Mouse (Mus musculus) hindbrain, embryonic 14.5 days (tissue): ENCODE data around the gene Dock10. TPM values are rescaled to one million over a fixed set of nuclear protein-coding genes. Genes with fewer than 3 reads are reported as not detected.

Source experiments
- ATAC-seq: fragments of 200-750 bp; cut with Nextera tagmentation; 2 replicates; pipeline ENCODE4 v1.8.0; 2017; ENCODE audit warnings: moderate number of reproducible peaks, mild to moderate bottlenecking, moderate TSS enrichment, moderate library complexity; ENCODE audit not compliant: low FRiP score
- DNase-seq: peaks from one replicate; pipeline ENCODE4 v3.0.0-alpha.2; 2015; ENCODE audit warnings: low spot score
- H3K27ac ChIP-seq: fragments of 300-500 bp; sonication (generic); 2 replicates; pipeline ENCODE4 v1.5.1; 2014; ENCODE audit warnings: mild to moderate bottlenecking, moderate library complexity
- H3K27me3 ChIP-seq: fragments of 300-500 bp; sonication (generic); 2 replicates; pipeline ENCODE4 v1.6.1; 2014; ENCODE audit warnings: mild to moderate bottlenecking, low read length, mixed read lengths; ENCODE audit not compliant: control insufficient read depth, insufficient read depth
- H3K36me3 ChIP-seq: fragments of 300-500 bp; sonication (generic); replicated peaks from 2 replicates; pipeline ENCODE4 v1.6.1; 2014; ENCODE audit not compliant: control insufficient read depth, insufficient read depth
- H3K4me1 ChIP-seq: fragments of 300-500 bp; sonication (generic); replicated peaks from 2 replicates; pipeline ENCODE4 v1.6.1; 2014; ENCODE audit warnings: antibody characterized with exemption, low read length, mixed read lengths; ENCODE audit not compliant: control insufficient read depth, insufficient read depth
- H3K4me2 ChIP-seq: fragments of 300-500 bp; sonication (generic); replicated peaks from 2 replicates; pipeline ENCODE4 v1.6.1; 2014; ENCODE audit warnings: mild to moderate bottlenecking, moderate library complexity
- H3K4me3 ChIP-seq: fragments of 300-500 bp; sonication (generic); replicated peaks from 2 replicates; pipeline ENCODE4 v1.5.1; 2014; ENCODE audit warnings: mild to moderate bottlenecking, low read length
- H3K9ac ChIP-seq: fragments of 300-500 bp; sonication (generic); 2 replicates; pipeline ENCODE4 v1.6.1; 2014
- H3K9me3 ChIP-seq: fragments of 300-500 bp; sonication (generic); 2 replicates; pipeline ENCODE4 v1.6.1; 2016; ENCODE audit warnings: low read length; ENCODE audit not compliant: control insufficient read depth
- WGBS: fragments of 180-500 bp; shearing (Covaris S2); extraction: QIAGEN DNeasy Blood & Tissue Kit; methylation state at CpG from one replicate; pipeline ENCODE4 v1.1.7; 2014; 5-methylcytosine and 5-hydroxymethylcytosine counted together
- polyA plus RNA-seq: library from polyadenylated mRNA; unstranded; fragments of >200 nt; fragmentation: Nextera tagmentation; extraction: Ambion mirVana; gene quantifications from 2 replicates; pipeline ENCODE4 v1.2.1, GENCODE M21; 2014

Dock10 gene
- polyA plus RNA-seq, 1 experiment from 2014 or later, result 6.1 TPM

GRCm38 (mm10) chr1:80633536-80633935 is 124.8 kb downstream of the Dock10 start:
- H3K4me1 ChIP-seq, result peaks cover 14% of the 10 kb centered on the region
- ATAC-seq (no peak), DNase-seq (no peak)
- no peak overlapping the region for H3K9ac ChIP-seq
- H3K36me3 ChIP-seq, result no peaks in the 10 kb centered on the region
- H3K9me3 ChIP-seq, result no peaks in the 10 kb centered on the region
- H3K27ac ChIP-seq, result no peak overlapping the region
- H3K27me3 ChIP-seq, result no peaks in the 10 kb centered on the region
- WGBS, result 91% methylated on average over 4 of the region's 4 CpGs
- no peak overlapping the region for H3K4me3 ChIP-seq
- H3K4me2 ChIP-seq, result no peak overlapping the region

DNA sequence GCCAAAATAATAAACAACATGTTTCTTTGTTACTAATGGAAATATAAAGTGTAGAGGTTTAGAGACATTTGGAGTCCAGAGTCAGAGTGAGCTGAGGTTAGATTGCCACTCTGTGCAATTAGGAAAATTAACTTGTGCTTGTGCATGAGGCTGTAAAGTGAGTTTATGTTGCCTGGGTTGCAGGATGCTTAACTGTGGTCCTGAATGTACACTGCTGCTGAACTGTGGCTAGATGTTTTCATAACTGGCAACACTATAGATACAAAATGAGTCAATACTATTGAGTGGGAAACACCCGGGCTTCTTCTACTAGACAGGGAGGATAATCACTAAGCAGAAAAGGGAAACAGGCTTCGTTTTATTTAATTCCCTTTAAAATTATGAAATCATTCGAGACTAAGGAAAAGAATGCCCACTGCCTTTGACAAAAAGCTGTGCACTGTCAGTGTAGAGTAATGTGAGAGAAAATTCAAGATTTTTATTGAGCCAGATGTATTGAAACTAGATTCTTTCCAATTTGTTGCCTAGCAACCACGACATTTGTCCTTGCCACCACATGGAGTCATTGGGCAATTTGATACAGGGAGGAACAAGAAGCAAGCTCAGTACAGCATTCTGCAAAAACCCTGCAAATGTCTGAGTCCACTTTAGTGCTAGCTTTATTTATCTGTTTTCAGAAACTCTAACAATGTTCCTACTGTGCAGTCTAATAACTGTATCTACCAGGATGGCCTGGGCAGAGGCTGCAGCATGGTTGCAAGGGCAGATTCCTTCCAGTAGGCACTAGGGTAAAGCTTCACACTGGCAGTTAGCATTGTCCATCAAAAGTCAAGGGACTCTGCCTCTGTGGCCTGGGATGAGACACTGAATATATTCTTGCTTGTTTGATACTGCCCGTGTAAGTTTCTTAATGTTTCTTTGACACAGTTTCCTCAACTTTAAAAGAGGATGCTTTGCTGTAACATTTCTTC is 127.9 kb downstream of the Dock10 start:
- DNase-seq (peak; percentile 68), ATAC-seq (peak; percentile 66; the same call in 1 of the 2 replicates)
- Histone ChIP-seq H3K4me1 (peaks cover 14% of the 10 kb centered on the region), H3K36me3 (no peaks in the 10 kb centered on the region), H3K4me2 (no peak overlapping the region), H3K4me3 (no peak overlapping the region), H3K9me3 (no peaks in the 10 kb centered on the region), H3K9ac (no peak overlapping the region), H3K27me3 (no peaks in the 10 kb centered on the region), H3K27ac (peak overlapping the region; percentile 73)
- 32% methylated on average over 5 of the region's 5 CpGs for WGBS

DNA sequence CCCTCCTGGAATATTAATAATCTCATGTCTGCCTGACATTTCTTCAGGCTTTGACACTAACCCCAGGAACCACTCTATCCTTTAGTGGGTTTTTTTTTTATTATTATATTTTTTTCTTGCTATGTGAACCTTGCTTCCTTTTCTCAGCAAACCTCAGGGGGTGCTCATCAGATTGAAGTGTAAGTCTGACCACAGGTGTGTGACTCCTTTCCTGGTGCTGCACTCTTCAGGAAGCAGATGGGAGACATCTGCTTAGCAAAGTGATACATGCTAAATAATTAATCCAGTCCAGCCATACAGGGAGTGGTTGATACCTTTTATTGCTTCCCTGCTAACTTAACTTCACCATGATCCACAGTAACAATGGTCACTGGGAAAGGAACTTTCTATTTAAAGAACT is 130.3 kb downstream of the Dock10 start:
- H3K27me3 ChIP-seq, result no peaks in the 10 kb centered on the region
- H3K9ac ChIP-seq, result no peak overlapping the region
- H3K27ac ChIP-seq, result no peak overlapping the region
- ATAC-seq (no peak), DNase-seq (no peak)
- H3K4me2 ChIP-seq, result no peak overlapping the region
- H3K4me3 ChIP-seq, result no peak overlapping the region
- no peaks in the 10 kb centered on the region for H3K36me3 ChIP-seq
- peaks cover 14% of the 10 kb centered on the region for H3K4me1 ChIP-seq
- H3K9me3 ChIP-seq, result no peaks in the 10 kb centered on the region

- no peak overlapping the region for H3K4me2 ChIP-seq
- peaks cover 14% of the 10 kb centered on the region for H3K4me1 ChIP-seq
- H3K4me3 ChIP-seq, result no peak overlapping the region
- no peak overlapping the region for H3K27ac ChIP-seq
- WGBS, result 95% methylated on average over 4 of the region's 4 CpGs
- no peaks in the 10 kb centered on the region for H3K9me3 ChIP-seq
- H3K36me3 ChIP-seq, result no peaks in the 10 kb centered on the region
- H3K9ac ChIP-seq, result no peak overlapping the region
- no peaks in the 10 kb centered on the region for H3K27me3 ChIP-seq
- ATAC-seq (no peak), DNase-seq (no peak)
Measured at GRCm38 (mm10) chr1:80626800-80627199, 131.5 kb downstream of the Dock10 start.

DNA sequence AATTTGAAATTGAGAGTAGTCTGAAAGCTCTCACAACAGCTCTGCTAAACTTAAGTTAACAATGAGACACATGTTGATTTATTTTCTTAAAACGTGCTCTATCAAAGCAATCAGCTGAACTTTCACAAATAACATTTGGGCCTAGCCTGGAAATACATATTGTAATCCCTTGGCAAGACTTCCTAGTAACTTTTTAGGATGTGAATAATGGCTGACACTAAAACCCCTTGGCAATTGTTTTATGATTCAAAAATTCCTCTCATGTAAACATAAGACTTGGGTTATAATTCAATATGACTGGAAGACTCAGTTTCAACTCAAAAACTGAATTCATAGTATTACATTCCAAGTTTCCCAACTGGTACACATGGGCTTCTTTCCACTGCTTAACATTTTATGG is 133.0 kb downstream of the Dock10 start:
- H3K27ac ChIP-seq, result no peak overlapping the region
- no peaks in the 10 kb centered on the region for H3K9me3 ChIP-seq
- H3K4me2 ChIP-seq, result no peak overlapping the region
- no peak overlapping the region for H3K9ac ChIP-seq
- peaks cover 8% of the 10 kb centered on the region; the same call in 1 of the 2 replicates for H3K4me1 ChIP-seq
- no peak overlapping the region for H3K4me3 ChIP-seq
- H3K36me3 ChIP-seq, result no peaks in the 10 kb centered on the region
- DNase-seq, result no peak
- no peaks in the 10 kb centered on the region for H3K27me3 ChIP-seq
- no peak for ATAC-seq
- WGBS, result 71% methylated on average over 1 of the region's 1 CpGs

GRCm38 (mm10) chr1:80624552-80624951 is 133.8 kb downstream of the Dock10 start:
- no peaks in the 10 kb centered on the region for H3K4me1 ChIP-seq
- H3K4me3 ChIP-seq, result no peak overlapping the region
- H3K4me2 ChIP-seq, result no peak overlapping the region
- H3K9ac ChIP-seq, result no peak overlapping the region
- ATAC-seq (no peak), DNase-seq (no peak)
- H3K27me3 ChIP-seq, result no peaks in the 10 kb centered on the region
- no peaks in the 10 kb centered on the region for H3K9me3 ChIP-seq
- H3K36me3 ChIP-seq, result no peaks in the 10 kb centered on the region
- no peak overlapping the region for H3K27ac ChIP-seq
- 52% methylated on average over 4 of the region's 4 CpGs for WGBS

- Histone ChIP-seq H3K9ac (no peak overlapping the region), H3K27me3 (no peaks in the 10 kb centered on the region), H3K4me3 (no peak overlapping the region), H3K4me2 (no peak overlapping the region), H3K4me1 (no peaks in the 10 kb centered on the region), H3K27ac (no peak overlapping the region), H3K36me3 (no peaks in the 10 kb centered on the region), H3K9me3 (no peaks in the 10 kb centered on the region)
- no peak for ATAC-seq
- WGBS, result 89% methylated on average over 1 of the region's 1 CpGs
- DNase-seq, result no peak
Measured at GRCm38 (mm10) chr1:80622646-80623045, 135.7 kb downstream of the Dock10 start.

GRCm38 (mm10) chr1:80619100-80619499 is 139.2 kb downstream of the Dock10 start:
- ATAC-seq (no peak), DNase-seq (no peak)
- Histone ChIP-seq H3K9ac (no peak overlapping the region), H3K4me1 (no peaks in the 10 kb centered on the region), H3K27me3 (no peaks in the 10 kb centered on the region), H3K36me3 (no peaks in the 10 kb centered on the region), H3K9me3 (no peaks in the 10 kb centered on the region), H3K4me3 (no peak overlapping the region), H3K27ac (no peak overlapping the region), H3K4me2 (no peak overlapping the region)
- WGBS, result 90% methylated on average over 2 of the region's 2 CpGs

DNA sequence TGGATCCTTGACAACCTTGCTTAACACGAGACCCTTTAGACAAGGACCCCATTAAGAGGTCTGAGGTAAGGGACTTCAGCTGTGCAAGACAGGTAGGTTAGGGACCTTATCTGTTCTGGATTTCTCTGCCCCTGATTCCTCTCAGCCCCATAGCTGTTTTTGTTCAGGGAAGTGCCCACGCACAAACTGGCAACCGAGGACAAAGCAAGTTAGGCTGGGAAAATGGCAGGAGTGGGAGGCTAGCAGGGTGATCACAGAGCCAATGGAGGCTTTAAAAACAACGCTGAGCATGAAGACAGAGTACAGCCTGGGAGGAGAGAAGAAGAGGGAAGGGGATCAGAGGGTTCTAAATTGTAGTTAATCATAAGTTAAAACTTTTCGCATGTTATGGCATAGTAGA is 141.7 kb downstream of the Dock10 start:
- 85% methylated on average over 5 of the region's 5 CpGs for WGBS
- H3K4me2 ChIP-seq, result no peak overlapping the region
- H3K4me1 ChIP-seq, result no peaks in the 10 kb centered on the region
- no peak overlapping the region for H3K9ac ChIP-seq
- H3K4me3 ChIP-seq, result no peak overlapping the region
- ATAC-seq (no peak), DNase-seq (no peak)
- no peak overlapping the region for H3K27ac ChIP-seq
- no peaks in the 10 kb centered on the region for H3K9me3 ChIP-seq
- H3K36me3 ChIP-seq, result no peaks in the 10 kb centered on the region
- H3K27me3 ChIP-seq, result no peaks in the 10 kb centered on the region
